Comparison of ENCODE assay signal across 28 mouse cellular contexts in genomic region chr2:141728998-141729397, GRCm38 (mm10).
DNase-seq lines count a peak whose midpoint lies in the region; ATAC-seq and TF ChIP-seq lines count a peak whose summit lies in the region.
"Had no signal": no experiment of that assay in that cellular context is flagged by ENCODE, and none has a peak within 500 bp of the region (broad histone marks: within the 10 kb centered on the region; RNA-seq: fewer than 3 reads in every experiment).

No protein-coding gene starts in this region.

- no peak for ATAC-seq in limb, embryonic 11.5 days (ENCODE audit: insufficient number of reproducible peaks, low FRiP score, low TSS enrichment, low read depth)
- ATAC-seq in limb, embryonic 14.5 days (ENCODE audit: low FRiP score, low read depth): no peak; the same call in 1 of the 2 replicates
- no peak for ATAC-seq in midbrain, postnatal 0 days (ENCODE audit: low FRiP score)
- ATAC-seq: activated CD4-positive, CD25-positive, alpha-beta regulatory T cell, adult 4 months; forebrain, embryonic 13.5 days; forebrain, embryonic 16.5 days; hindbrain, postnatal 0 days; inflammation-experienced regulatory T-cells, adult 6 months had no signal

- no peak overlapping the region for H3K4me2 ChIP-seq in limb, embryonic 11.5 days (ENCODE audit: low read depth, severe bottlenecking)
- H3K4me2 ChIP-seq in limb, embryonic 14.5 days (replicated peaks; ENCODE audit: low read depth, low read length, severe bottlenecking): no peak overlapping the region
- no peak overlapping the region for H3K4me2 ChIP-seq in midbrain, postnatal 0 days (ENCODE audit: low read depth, low read length, poor library complexity, severe bottlenecking)
- H3K4me2 ChIP-seq: embryonic facial prominence, embryonic 13.5 days; forebrain, embryonic 13.5 days; heart, embryonic 12.5 days; heart, embryonic 15.5 days; hindbrain, embryonic 14.5 days had no signal

- 0 out of 2 replicates have a peak overlapping the region, but pooled peaks have one; percentile 19 for H3K27ac ChIP-seq in embryonic facial prominence, embryonic 10.5 days (replicated peaks)
- peak overlapping the region; percentile 74 for H3K27ac ChIP-seq in embryonic fibroblast, embryonic 13.5 days (ENCODE audit: insufficient read depth, low read length)
- no peak overlapping the region for H3K27ac ChIP-seq in limb, embryonic 11.5 days (replicated peaks; ENCODE audit: low read depth, low read length)
- no peak overlapping the region for H3K27ac ChIP-seq in limb, embryonic 14.5 days (replicated peaks; ENCODE audit: low read depth, low read length)
- H3K27ac ChIP-seq in midbrain, postnatal 0 days (ENCODE audit: low read depth, low read length): no peak overlapping the region
- H3K27ac ChIP-seq: embryonic facial prominence, embryonic 13.5 days; forebrain, embryonic 10.5 days; forebrain, embryonic 13.5 days; gastrocnemius, adult 2 months; heart, embryonic 15.5 days; hindbrain, embryonic 14.5 days; hindbrain, postnatal 0 days had no signal

- no peak for TF ChIP-seq POLR2A in embryonic fibroblast, embryonic 13.5 days (IDR thresholded peaks at IDR 0.05; ENCODE audit: low read depth, low read length)
- TF ChIP-seq POLR2A in limb, embryonic 14.5 days (IDR thresholded peaks at IDR 0.05; ENCODE audit: borderline replicate concordance, extremely low read depth, insufficient read depth, insufficient read length): no peak

- no peak overlapping the region for H3K9ac ChIP-seq in limb, embryonic 11.5 days (ENCODE audit: low read length)
- H3K9ac ChIP-seq in limb, embryonic 14.5 days (ENCODE audit: low read depth, low read length, severe bottlenecking): no peak overlapping the region
- no peak overlapping the region for H3K9ac ChIP-seq in midbrain, postnatal 0 days (replicated peaks; ENCODE audit: low read length, poor library complexity, severe bottlenecking)
- H3K9ac ChIP-seq: embryonic facial prominence, embryonic 13.5 days; forebrain, embryonic 13.5 days; heart, embryonic 12.5 days; heart, embryonic 15.5 days; hindbrain, embryonic 14.5 days had no signal

- peaks cover 3% of the 10 kb centered on the region; the same call in 1 of the 2 replicates for H3K4me1 ChIP-seq in embryonic facial prominence, embryonic 10.5 days
- peaks cover 14% of the 10 kb centered on the region for H3K4me1 ChIP-seq in embryonic fibroblast, embryonic 13.5 days (ENCODE audit: control insufficient read depth, insufficient read depth, low read length)
- H3K4me1 ChIP-seq in limb, embryonic 11.5 days (ENCODE audit: control insufficient read depth, insufficient read depth, low read length): 0 out of 2 replicates have a peak, but pooled peaks cover 5% of the 10 kb centered on the region
- H3K4me1 ChIP-seq in limb, embryonic 14.5 days (ENCODE audit: control insufficient read depth, insufficient read depth, low read length): peaks cover 17% of the 10 kb centered on the region
- no peaks in the 10 kb centered on the region for H3K4me1 ChIP-seq in midbrain, postnatal 0 days (ENCODE audit: insufficient read depth, low read length)
- H3K4me1 ChIP-seq: forebrain, embryonic 13.5 days; heart, embryonic 12.5 days; heart, embryonic 15.5 days had no signal

- H3K36me3 ChIP-seq in embryonic facial prominence, embryonic 10.5 days (replicated peaks): no peaks in the 10 kb centered on the region
- H3K36me3 ChIP-seq in limb, embryonic 11.5 days (ENCODE audit: control insufficient read depth, insufficient read depth, low read length): no peaks in the 10 kb centered on the region
- no peaks in the 10 kb centered on the region for H3K36me3 ChIP-seq in limb, embryonic 14.5 days (ENCODE audit: control insufficient read depth, insufficient read depth, low read length)
- no peaks in the 10 kb centered on the region for H3K36me3 ChIP-seq in midbrain, postnatal 0 days (ENCODE audit: insufficient read depth, low read length)
- H3K36me3 ChIP-seq: embryonic facial prominence, embryonic 13.5 days; forebrain, embryonic 10.5 days; heart, embryonic 12.5 days; heart, embryonic 15.5 days had no signal

- no peaks in the 10 kb centered on the region for H3K9me3 ChIP-seq in embryonic facial prominence, embryonic 10.5 days
- H3K9me3 ChIP-seq in limb, embryonic 11.5 days (ENCODE audit: control insufficient read depth, low read length): no peaks in the 10 kb centered on the region
- H3K9me3 ChIP-seq in limb, embryonic 14.5 days (ENCODE audit: control insufficient read depth, low read length): no peaks in the 10 kb centered on the region
- no peaks in the 10 kb centered on the region for H3K9me3 ChIP-seq in midbrain, postnatal 0 days (ENCODE audit: low read length)
- H3K9me3 ChIP-seq: embryonic facial prominence, embryonic 13.5 days; forebrain, embryonic 10.5 days; forebrain, embryonic 13.5 days; heart, embryonic 12.5 days; heart, embryonic 15.5 days had no signal

- no peak for TF ChIP-seq CTCF in embryonic fibroblast, embryonic 13.5 days (IDR thresholded peaks at IDR 0.05; ENCODE audit: borderline replicate concordance, insufficient read depth, low read length)
- no peak for TF ChIP-seq CTCF in midbrain, postnatal 0 days (IDR thresholded peaks at IDR 0.05)

- no peaks in the 10 kb centered on the region for H3K27me3 ChIP-seq in embryonic facial prominence, embryonic 10.5 days (replicated peaks; ENCODE audit: low read depth, poor library complexity, severe bottlenecking)
- no peaks in the 10 kb centered on the region for H3K27me3 ChIP-seq in limb, embryonic 11.5 days (ENCODE audit: control insufficient read depth, insufficient read depth, low read length)
- H3K27me3 ChIP-seq in limb, embryonic 14.5 days (ENCODE audit: control insufficient read depth, insufficient read depth, low read length): no peaks in the 10 kb centered on the region
- no peaks in the 10 kb centered on the region for H3K27me3 ChIP-seq in midbrain, postnatal 0 days (ENCODE audit: insufficient read depth, low read length)
- H3K27me3 ChIP-seq: embryonic facial prominence, embryonic 13.5 days; forebrain, embryonic 13.5 days; heart, embryonic 12.5 days; heart, embryonic 15.5 days had no signal

- peak; percentile 14 for DNase-seq in embryonic facial prominence, embryonic 10.5 days (ENCODE audit: low spot score)
- DNase-seq in limb, embryonic 11.5 days (ENCODE audit: low spot score): peak; percentile 28
- peak; percentile 44 for DNase-seq in limb, embryonic 14.5 days (ENCODE audit: low spot score)
- no peak for DNase-seq in heart, adult 8-10 months (ENCODE audit: low spot score)
- no peak for DNase-seq in lung, postnatal 25 days (ENCODE audit: low spot score)
- no peak for DNase-seq in midbrain, postnatal 0 days (ENCODE audit: low spot score)
- no peak for DNase-seq in adipocyte (ENCODE audit: low spot score)
- DNase-seq: adrenal gland, postnatal 10 days; adrenal gland, postnatal 36 days; cerebellum, adult 18-20 months; cerebellum, adult 9-11 months; cerebellum, postnatal 25 days; gastrocnemius, adult 2 months; gastrocnemius, postnatal 14 days; heart, adult 11 months; heart, postnatal 10 days; heart, postnatal 4 days had no signal

- no peak overlapping the region for H3K4me3 ChIP-seq in embryonic facial prominence, embryonic 10.5 days
- H3K4me3 ChIP-seq in embryonic fibroblast, embryonic 13.5 days (ENCODE audit: insufficient read depth, low read length): no peak overlapping the region
- no peak overlapping the region for H3K4me3 ChIP-seq in limb, embryonic 11.5 days (ENCODE audit: low read depth, low read length)
- H3K4me3 ChIP-seq in limb, embryonic 14.5 days (replicated peaks; ENCODE audit: low read length): no peak overlapping the region
- H3K4me3 ChIP-seq in midbrain, postnatal 0 days (ENCODE audit: low read depth, low read length): no peak overlapping the region
- H3K4me3 ChIP-seq: embryonic facial prominence, embryonic 13.5 days; forebrain, embryonic 10.5 days; forebrain, embryonic 13.5 days; gastrocnemius, adult 2 months; heart, embryonic 12.5 days; heart, embryonic 15.5 days had no signal

- WGBS in embryonic facial prominence, embryonic 10.5 days: 47% methylated on average over 4 of the region's 4 CpGs
- 42% methylated on average over 4 of the region's 4 CpGs for WGBS in limb, embryonic 11.5 days
- 36% methylated on average over 4 of the region's 4 CpGs for WGBS in limb, embryonic 14.5 days
- WGBS in midbrain, postnatal 0 days: 64% methylated on average over 4 of the region's 4 CpGs

Comparison
In these comparisons a context has a peak if more than half of its experiments do, and no peak if none do; other contexts are left out.
1. DNase-seq: peak in embryonic facial prominence, embryonic 10.5 days (single experiment), limb, embryonic 11.5 days (single experiment) and limb, embryonic 14.5 days (single experiment); none in heart, adult 8-10 months (single experiment), lung, postnatal 25 days (single experiment), midbrain, postnatal 0 days (single experiment) and adipocyte (single experiment).
2. H3K27ac ChIP-seq: peak in embryonic facial prominence, embryonic 10.5 days (single experiment) and embryonic fibroblast, embryonic 13.5 days (single experiment); none in limb, embryonic 11.5 days (single experiment), limb, embryonic 14.5 days (single experiment) and midbrain, postnatal 0 days (single experiment).